Mouse (Mus musculus) heart, postnatal 14 days (tissue): Measurements from ENCODE around the gene Fbll1. TPM values are rescaled to one million over a fixed set of nuclear protein-coding genes. Genes with fewer than 3 reads are reported as not detected.

Experiments used
- DNase-seq, 2 experiments: peaks; one replicate each; pipeline ENCODE4 v3.0.0; 2021 to 2022
- intact Hi-C: fragments of 180-260 bp; cut with DNase I; formaldehyde crosslinking; loops from one replicate; pipeline ENCODE4 v1.15.1; 2025
- total RNA-seq, 2 experiments: library from RNA; stranded (reverse); gene quantifications; 2 replicates each; pipeline ENCODE4 v1.2.3; 2021

Fbll1 gene
- total RNA-seq, 2 experiments from 2014 or later: not detected

DNA sequence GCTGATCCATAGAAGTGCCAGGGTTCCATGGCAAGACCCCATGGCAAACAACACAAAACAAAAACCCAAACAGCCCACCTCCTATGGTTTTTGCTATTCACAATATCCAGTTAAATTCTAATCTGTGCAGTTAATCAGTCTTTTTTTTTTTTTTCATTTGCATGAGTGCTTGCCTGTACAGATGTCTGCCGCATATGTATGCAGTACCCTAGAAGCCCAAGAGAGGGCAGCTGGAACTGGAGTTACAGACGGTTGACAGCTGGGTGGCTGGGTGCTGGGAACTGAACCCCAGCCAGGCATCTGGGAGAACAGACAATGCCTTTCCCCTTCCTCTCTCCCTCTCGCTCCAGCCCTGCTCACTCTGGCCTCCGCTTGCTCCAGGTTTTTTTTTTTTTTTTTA lies 14.1 kb downstream of the Fbll1 start:
- no peak for DNase-seq
- intact Hi-C loops: no loop called here

DNA sequence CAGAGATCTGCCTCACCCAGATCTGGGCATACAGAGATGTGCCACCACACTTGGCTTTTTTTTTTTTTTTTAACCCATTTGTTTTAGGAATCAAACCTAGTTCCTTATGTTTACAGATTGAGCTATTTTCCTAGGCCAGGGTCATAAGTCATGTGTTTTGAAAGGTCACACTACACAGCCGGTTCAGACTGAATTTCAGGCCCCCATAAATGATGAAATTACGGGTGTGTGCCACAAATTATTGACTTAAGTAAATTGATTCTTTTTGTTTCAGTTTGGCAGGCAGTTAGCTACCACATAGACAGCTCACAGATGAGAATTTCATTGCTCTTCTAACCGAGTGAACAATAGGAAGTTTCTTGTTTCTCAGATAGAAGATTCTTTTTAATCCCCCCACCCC lies 14.7 kb downstream of the Fbll1 start:
- DNase-seq: no peak
- intact Hi-C loops: no loop called here

DNA sequence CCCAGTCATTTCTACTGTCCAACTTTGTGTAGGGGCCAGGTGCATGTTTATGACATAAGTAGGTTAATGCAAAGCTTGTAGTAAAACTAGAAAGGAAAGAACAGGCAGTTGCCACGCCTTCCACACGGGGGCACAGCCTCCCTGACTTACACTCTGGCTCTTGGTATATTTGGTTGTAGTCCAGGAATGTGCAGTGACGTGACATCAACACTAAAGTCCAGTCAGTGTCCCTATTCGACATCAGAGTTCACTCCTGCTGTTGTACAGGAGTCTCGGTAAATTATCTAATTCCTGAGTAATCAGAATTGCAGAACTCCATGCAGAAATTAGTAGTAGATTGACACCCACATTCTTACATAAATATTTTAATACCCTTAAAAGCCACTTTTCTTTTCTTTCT lies 15.6 kb downstream of the Fbll1 start:
- DNase-seq: no peak
- intact Hi-C loops: no loop called here

DNA sequence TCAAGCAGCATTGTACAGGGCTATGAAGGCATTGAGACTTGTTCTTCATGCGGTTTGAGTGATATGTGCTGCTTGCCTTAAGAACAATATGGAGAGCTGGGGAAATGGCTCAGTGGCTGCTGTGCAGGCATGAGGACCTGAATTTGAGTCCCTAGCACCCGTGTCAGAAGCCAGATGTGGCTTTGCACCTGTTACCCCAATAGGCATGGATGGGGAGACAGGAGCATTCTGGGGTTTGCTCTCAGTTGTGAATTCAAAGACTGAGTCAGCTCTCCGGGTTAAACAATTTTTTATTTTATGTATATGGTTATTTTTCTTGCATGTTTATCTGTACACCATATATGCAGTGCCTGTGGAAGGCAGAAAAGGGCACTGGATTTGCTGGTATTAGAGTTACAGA lies 16.2 kb downstream of the Fbll1 start:
- DNase-seq: no peak
- intact Hi-C loops: no loop called here

DNA sequence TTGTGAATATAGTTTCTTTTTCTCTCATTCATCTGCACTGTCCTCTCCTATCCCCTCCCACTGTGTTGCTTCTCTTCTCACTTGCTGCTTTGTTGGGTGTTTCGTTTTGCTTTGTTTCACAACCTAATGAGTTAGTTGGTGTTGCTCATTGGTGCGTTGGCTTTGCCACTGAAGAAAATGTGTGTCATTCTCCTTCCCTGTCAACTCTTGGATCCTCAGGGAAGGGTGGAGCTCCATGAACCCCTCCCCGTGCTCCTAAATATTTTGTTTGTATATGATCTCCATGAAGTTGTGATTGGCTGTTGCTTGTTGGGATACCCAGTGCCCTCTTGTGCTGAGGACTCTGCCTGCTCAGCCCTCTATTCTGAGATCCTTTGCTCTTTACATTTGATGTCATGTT lies 18.3 kb downstream of the Fbll1 start:
- DNase-seq: no peak
- intact Hi-C loops: no loop called here

DNA sequence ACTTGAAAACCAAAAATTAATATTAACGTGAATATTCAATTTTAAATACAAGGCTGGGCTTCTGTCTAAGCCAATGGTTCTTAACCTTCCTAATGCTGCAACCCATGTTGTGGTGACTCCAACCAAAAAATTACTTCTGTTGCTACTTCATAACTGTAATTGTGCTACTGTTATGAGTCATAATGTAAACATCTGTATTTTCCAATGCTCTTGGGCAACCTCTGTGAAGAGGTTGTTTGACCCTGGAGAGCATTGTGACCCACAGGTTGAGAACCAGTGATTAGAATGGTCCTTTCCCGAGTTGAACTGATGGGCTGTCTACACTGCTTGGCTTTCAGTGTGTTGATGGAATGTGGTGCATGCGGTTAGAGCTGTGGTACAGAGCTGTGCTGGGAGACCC lies 22.2 kb downstream of the Fbll1 start:
- no peak for DNase-seq
- intact Hi-C loops: no loop called here

DNA sequence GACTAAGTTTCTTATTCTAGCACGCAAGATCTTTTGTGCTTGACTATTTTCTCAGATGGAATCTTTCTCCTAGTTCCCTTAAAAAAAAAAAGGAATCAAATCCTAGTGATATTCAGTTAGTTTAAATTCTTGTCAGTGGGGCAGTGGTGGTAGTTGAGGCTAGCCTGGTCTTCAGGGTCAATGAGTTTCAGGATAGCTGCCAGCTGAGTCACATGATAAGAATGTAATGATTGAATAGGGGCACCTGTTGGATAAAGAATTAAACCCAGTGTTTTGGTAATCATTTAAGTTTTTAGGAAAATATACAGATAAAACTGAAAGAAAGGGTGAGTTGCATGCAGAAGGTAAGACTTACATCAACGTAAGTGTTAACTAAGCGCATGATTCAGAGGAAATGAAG lies 23.1 kb downstream of the Fbll1 start:
- intact Hi-C loops: no loop called here
- no peak for DNase-seq

DNA sequence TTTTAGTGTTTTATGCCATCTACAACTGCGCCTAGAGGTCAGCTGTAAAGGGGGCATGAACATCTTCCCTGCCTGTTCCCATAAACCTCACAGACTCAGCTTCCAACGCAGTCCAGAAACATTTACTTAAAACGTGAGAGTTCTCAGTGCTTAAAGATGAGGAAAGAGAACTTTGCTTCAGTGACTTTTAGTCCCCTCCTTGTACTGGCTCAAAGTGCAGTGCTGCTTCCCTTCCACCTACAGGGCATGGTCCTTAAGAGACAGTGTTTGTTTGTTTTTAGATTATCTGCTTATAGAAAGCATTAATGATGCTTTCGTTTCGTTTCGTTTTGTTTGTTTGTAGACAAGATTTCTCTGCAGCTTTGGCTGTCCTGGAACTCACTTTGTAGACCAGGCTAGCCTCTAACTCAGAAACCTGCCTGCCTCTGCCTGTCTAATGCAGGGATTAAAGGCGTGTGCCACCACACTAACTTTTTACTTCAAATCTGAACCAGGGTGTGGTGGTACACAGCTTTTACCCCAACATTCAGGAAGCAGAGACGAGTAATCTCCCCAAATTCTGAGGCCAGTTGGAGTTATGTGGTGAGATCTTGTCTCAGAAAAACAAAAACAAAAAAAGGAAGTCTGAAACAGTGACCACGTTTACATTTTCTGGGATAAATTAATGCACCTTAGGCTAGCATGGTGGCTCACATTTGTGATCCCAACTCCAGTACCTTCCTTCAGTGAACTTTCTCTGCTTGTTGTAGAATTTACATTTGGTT lies 27.8 kb downstream of the Fbll1 start:
- intact Hi-C loops: loop anchor here (5.0 kb wide), 1 partner anchor 61 kb away; the partner anchor contains the start of gene Rars
- DNase-seq: no peak

DNA sequence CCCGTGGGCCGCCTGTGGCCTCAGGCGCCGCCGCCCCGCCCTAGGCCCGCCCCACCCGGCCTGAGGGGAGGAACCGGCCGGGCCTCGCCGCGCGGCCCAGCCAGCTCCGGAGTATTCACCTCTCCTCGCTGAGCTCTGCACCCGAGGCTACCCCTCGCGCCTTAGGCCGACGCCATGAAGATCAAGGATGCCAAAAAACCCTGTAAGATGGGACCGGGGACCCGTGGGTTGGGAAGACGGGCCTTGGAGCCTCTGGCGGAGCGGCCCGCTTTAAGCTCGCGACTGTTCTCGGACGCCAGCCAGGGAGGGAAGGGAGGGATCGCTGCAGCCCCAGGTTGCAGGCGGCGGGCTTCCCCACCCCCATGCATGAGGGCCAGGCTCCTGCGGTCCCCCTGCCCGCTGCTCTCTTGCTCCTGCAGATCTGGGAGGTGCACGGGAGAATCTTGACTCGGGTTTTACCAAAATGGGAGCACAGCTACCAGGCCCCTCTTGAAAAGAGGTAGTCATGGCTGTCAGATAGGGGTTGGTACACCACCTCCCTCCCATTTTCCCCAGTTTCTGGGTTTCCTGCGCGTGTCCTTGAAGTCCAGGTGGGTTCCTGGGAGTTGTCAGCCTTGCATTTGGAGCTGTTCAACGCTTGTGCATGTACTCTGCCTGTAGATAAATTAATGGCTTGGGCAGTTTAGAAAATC lies 28.8 kb downstream of the Fbll1 start:
- DNase-seq: peak; percentile 80 to 82
- intact Hi-C loops: loop anchor here (5.0 kb wide), 1 partner anchor 62 kb away; the partner anchor contains the start of gene Rars

DNA sequence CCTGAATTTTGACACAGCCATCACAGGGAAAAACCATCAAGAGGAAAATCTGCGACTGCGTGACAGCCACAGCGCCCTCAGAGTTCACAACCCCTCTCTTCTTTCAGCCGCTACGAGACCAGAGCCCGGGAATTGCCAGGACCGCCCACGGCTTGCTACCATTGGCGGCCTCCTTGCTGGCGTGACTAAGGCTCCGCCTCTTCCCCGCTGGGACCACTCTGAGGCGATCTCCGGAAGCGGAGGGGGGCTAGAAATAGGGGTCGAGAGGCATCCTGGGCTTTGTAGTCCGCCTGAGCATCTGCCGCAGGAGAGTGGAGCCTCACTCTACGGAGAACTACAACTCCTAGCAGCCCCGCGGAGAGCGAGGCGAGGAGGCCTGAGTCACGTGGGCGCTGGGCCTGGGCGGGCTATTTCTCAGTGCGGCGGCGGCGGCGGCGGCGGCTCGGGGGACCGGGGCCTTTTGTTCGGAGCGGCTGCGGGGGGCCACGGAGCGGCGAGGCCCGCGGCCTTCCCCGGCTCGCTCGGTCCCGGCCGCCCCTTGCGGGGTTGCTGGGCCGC lies 29.4 kb downstream of the Fbll1 start, which contains the start of gene Pank3:
TSS of gene Pank3 (plus strand) at position 297 of the 558 bp plus-strand sequence.
- intact Hi-C loops: no loop called here
- peak; percentile 94 to 96 for DNase-seq

DNA sequence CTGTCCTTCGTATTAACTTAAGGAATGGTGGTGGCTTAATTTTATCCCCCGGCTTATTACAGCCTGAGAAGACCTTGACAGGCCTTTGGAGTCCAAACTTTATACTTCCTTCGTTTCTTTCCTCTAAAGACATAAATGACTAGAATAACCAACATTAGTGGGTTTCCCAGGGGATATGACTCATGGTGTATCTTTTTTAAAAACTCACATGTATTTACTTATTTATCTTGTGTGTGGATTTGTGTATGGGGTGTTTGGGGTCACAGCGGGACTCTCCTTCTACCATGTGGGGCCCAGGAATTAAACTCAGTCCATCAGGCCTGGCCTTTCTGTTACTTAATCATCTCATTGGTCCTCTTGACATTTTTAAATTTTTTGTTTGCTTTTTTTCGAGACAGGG lies 31.8 kb downstream of the Fbll1 start:
- DNase-seq: no peak
- intact Hi-C loops: no loop called here

DNA sequence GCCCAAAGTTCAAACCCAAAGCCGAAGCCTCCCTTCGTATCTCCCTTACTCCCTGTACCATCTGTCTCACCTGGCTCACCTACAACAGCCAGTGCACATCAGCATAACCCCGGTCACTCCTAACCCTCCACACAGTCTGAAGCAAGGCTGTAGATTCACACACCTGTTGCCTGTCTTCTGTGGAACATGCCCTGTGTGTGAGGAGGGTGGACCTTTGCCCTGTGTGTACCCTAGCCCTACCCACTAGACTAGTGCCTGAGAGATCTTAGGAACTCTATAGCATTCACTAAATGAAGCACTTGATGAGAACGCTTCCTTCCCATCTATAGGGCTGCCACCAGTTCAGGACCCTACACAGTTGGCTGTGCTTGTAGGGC lies 38.1 kb downstream of the Fbll1 start:
- intact Hi-C loops: no loop called here
- no peak for DNase-seq

DNA sequence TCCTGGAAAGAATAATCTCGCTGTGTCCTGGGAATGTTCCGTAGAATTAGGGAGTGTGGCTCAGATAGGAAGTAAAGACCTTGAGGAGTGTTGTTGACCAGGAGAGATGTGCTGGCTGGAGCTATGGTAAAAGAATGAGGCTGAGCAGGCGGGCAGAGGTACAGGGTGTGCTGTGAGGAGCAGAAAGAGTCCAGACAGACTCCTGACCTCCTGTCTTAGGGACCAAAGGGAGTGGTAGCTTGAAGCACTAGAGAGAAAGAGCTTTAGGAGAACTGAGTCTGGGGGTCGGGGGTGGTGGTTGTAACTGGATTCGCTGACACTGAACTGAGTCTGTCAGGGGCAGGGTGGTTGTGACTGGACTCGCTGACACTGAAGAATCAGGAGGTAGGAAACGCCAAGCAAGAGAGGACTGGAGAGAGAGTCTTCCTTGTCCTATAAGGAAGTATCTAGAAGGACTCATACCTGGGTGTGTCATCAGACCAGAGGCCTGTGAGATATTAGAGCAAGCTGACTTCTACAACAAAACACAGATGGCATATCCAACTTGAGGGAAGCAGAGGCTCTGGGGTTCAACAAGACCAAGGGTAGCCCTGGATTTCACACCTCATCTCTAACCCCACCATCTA lies 38.6 kb downstream of the Fbll1 start:
- intact Hi-C loops: no loop called here

DNA sequence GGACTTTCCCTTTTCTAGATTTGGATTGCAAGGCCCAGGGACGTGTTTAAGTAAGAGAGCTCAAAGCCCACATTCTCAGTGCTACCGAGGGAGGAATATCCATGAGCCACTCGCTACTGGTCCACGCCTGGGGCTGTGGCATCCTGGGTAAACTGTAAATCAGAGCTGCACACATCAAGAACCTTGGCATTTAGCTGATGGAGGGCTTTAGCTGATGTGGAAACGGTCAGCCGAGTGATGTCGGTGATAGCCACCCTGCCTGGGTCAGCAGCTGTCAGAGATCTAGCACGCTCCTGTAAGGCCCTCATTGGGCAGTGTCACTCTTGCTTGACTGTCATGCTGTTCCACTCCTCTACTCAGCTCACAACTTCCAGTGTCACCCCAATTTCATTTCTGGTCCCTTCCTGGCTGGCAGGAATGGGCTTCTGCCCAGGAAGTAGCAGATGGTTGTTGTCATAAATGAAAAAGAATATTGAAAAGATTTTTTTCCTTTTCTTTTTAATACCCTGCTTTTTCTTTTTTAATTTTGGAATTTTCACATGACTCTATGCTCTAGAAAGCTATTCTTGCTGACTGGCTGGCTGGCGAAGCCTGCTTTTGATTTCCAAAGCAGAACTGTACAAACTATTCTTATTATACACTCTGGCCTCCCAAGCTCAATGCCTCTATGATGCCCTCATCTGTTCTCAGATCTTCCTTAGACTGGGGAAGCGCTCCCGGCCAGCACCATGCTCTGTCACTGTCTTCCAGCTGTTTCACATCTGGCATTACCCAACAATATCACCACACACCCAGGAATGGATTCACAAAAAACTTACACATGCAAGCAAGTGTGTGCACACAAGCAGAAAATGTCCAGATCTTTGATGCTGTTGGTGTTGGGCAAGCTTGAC lies 42.0 kb downstream of the Fbll1 start:
- no peak for DNase-seq
- intact Hi-C loops: no loop called here

More for the DNA sequence above, 38.6 kb downstream of the Fbll1 start:
- no peak for DNase-seq

DNA sequence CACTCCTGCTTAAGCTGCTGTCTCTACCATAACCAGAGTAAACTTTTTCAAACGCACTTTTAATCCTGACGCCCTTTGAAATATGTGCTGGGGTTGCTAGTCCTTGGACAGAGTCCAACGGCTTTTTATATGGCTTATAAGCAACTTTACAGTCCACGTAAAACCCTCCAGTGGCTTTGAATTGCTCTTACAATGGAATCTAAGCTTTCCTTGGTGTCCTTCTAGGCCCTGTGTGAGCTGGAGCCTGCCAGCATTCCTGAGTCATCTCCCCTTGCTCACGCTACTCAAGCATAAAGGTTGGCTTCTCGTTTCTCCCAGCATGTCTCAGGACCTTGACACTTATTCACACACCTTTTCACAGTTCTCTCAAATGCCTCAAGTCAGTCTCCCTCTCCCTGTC lies 43.1 kb downstream of the Fbll1 start:
- DNase-seq: no peak
- intact Hi-C loops: no loop called here

DNA sequence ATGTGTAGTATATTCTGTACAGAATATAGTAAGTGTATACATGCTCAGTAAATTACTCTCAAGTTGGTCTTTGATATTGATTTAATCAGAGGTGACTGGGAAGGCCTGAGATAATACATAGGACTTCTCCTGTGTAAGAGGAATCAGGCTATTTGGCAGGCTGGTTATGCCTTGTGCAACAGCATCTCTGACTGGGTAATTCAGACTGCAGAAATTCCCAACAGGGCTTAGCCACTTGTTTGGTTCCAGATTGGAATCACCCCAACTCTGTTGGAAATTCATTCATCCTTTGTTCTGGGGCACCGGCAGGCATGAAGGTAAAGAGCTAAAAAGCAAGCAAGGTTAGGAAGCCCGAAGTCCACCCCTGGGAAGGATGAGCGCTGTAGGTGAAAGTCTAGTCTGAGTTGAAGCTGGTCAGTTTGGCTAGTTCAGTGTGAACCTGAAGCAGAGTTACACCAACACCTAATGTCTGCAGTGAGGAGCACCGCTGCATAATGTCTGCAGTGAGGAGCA lies 43.7 kb downstream of the Fbll1 start:
- no peak for DNase-seq
- intact Hi-C loops: no loop called here

DNA sequence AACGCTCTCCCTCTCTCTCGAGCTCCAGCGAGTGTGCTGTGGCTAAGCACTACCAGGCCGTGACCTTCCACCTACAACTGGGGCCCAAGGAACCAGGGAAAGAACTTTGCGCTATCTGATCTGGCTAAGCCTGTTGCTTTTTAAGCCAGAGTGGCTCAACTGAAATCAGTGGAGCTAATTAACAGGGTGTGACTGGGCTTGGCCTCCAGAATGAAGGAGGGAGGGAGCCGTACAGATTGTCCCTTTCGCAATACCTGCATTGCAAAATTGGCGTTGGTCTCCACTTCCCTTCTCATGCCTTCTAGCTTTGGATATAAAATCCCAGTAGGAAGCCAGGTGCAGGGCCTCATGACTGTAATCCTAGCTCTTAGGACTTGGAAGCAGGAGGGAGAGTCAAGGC lies 48.1 kb downstream of the Fbll1 start:
- intact Hi-C loops: no loop called here
- peak; percentile 44 to 52 for DNase-seq
